Mouse (Mus musculus): ENCODE results near the gene Lypd9. TPM values are rescaled to one million over a fixed set of nuclear protein-coding genes. Genes with fewer than 3 reads are reported as not detected.

Lypd9 gene
- polyA plus RNA-seq, 1 experiment: not detected

GRCm38 (mm10) chr11:58408066-58408465, 44.7 kb downstream of the Lypd9 start:
- H3K4me3 ChIP-seq (ENCODE audit: insufficient read depth, low read length): no peak overlapping the region
- no peak for TF ChIP-seq POLR2A (IDR thresholded peaks at IDR 0.05; ENCODE audit: borderline replicate concordance, low read depth, low read length)
- H3K27ac ChIP-seq (ENCODE audit: insufficient read depth, low read depth, low read length): no peak overlapping the region
- no peaks in the 10 kb centered on the region for H3K4me1 ChIP-seq (ENCODE audit: control insufficient read depth, insufficient read depth, low read length)

GRCm38 (mm10) chr11:58400655-58401054, 52.1 kb downstream of the Lypd9 start:
- Histone ChIP-seq H3K27ac (ENCODE audit: insufficient read depth, low read depth, low read length) (no peak overlapping the region), H3K4me1 (ENCODE audit: control insufficient read depth, insufficient read depth, low read length) (no peaks in the 10 kb centered on the region), H3K4me3 (ENCODE audit: insufficient read depth, low read length) (no peak overlapping the region)
- TF ChIP-seq CTCF (IDR thresholded peaks at IDR 0.05; ENCODE audit: low read depth, low read length) (no peak), POLR2A (IDR thresholded peaks at IDR 0.05; ENCODE audit: borderline replicate concordance, low read depth, low read length) (no peak)

DNA sequence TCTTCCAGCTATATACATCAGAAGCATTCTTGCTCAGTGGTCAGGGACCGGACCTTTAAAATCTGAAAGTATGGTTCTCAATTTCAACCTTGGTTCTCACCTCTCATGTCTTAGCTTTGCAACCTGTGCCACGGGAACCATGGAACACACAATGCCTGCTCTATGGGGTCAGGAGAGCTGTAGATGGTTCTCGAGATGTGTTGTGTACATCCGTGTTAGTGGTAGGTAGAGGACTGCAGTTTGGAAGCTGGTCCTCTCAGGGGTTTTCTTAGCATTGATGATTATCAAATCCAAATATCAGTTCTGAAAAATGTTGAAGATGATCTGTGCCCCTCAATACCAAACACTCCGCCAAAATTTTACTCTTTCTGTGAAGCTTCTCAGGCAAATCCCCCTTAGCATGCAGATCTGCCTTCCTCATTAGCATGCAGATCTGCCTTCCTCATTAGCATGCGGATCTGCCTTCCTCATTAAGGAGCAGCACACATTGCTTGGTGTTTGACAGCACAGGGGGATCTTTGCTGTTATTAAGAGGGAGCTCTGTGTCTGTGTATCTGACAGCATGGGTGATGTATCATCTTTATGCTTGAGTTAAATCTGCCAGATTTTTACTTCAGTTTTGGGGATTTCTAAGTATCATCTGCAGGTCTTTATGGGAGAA, 52.6 kb downstream of the Lypd9 start:
- no peaks in the 10 kb centered on the region for H3K4me1 ChIP-seq (ENCODE audit: control insufficient read depth, insufficient read depth, low read length)
- no peak overlapping the region for H3K4me3 ChIP-seq (ENCODE audit: insufficient read depth, low read length)
- no peak overlapping the region for H3K27ac ChIP-seq (ENCODE audit: insufficient read depth, low read depth, low read length)
- TF ChIP-seq CTCF (IDR thresholded peaks at IDR 0.05; ENCODE audit: low read depth, low read length): no peak
- no peak for TF ChIP-seq POLR2A (IDR thresholded peaks at IDR 0.05; ENCODE audit: borderline replicate concordance, low read depth, low read length)

Other genes with a start within 250 kb of the Lypd9 start
- not detected in 2 replicates for gene 4930438A08Rik, start 178.1 kb downstream of the Lypd9 start, polyA plus RNA-seq (2012; ENCODE audit: insufficient read depth, insufficient read length, missing spikeins)
- 12.1 and 13.5 TPM in 2 replicates for gene Zfp692, start 145.9 kb downstream of the Lypd9 start, polyA plus RNA-seq (2012; ENCODE audit: insufficient read depth, insufficient read length, missing spikeins)
- 14.2 TPM in 2 replicates for gene Zfp672, start 122.6 kb downstream of the Lypd9 start, polyA plus RNA-seq (2012; ENCODE audit: insufficient read depth, insufficient read length, missing spikeins)
- 17.3 and 19.2 TPM in 2 replicates for gene Sh3bp5l, start 122.2 kb downstream of the Lypd9 start, polyA plus RNA-seq (2012; ENCODE audit: insufficient read depth, insufficient read length, missing spikeins)
- not detected in 2 replicates for gene Lypd8, start 73.9 kb downstream of the Lypd9 start, polyA plus RNA-seq (2012; ENCODE audit: insufficient read depth, insufficient read length, missing spikeins)
- gene 1810065E05Rik, start 31.8 kb downstream of the Lypd9 start, polyA plus RNA-seq (2012; ENCODE audit: insufficient read depth, insufficient read length, missing spikeins): not detected in 2 replicates
- gene Gm12253, start 20.4 kb downstream of the Lypd9 start, polyA plus RNA-seq (2012; ENCODE audit: insufficient read depth, insufficient read length, missing spikeins): not detected in 2 replicates
- gene Olfr30, start 9.3 kb upstream of the Lypd9 start, polyA plus RNA-seq (2012; ENCODE audit: insufficient read depth, insufficient read length, missing spikeins): not detected in 2 replicates
- gene Olfr332, start 39.6 kb upstream of the Lypd9 start, polyA plus RNA-seq (2012; ENCODE audit: insufficient read depth, insufficient read length, missing spikeins): not detected in 2 replicates
- not detected in 2 replicates for gene Olfr331, start 49.6 kb upstream of the Lypd9 start, polyA plus RNA-seq (2012; ENCODE audit: insufficient read depth, insufficient read length, missing spikeins)
- not detected in 2 replicates for gene Olfr330, start 81.9 kb upstream of the Lypd9 start, polyA plus RNA-seq (2012; ENCODE audit: insufficient read depth, insufficient read length, missing spikeins)
- gene Olfr329-ps, start 93.5 kb upstream of the Lypd9 start, polyA plus RNA-seq (2012; ENCODE audit: insufficient read depth, insufficient read length, missing spikeins): not detected in 2 replicates
- gene Olfr328, start 102.7 kb upstream of the Lypd9 start, polyA plus RNA-seq (2012; ENCODE audit: insufficient read depth, insufficient read length, missing spikeins): not detected in 2 replicates
- gene Olfr224, start 117.6 kb upstream of the Lypd9 start, polyA plus RNA-seq (2012; ENCODE audit: insufficient read depth, insufficient read length, missing spikeins): not detected in 2 replicates
- not detected in 2 replicates for gene Olfr325, start 124.8 kb upstream of the Lypd9 start, polyA plus RNA-seq (2012; ENCODE audit: insufficient read depth, insufficient read length, missing spikeins)
- not detected in 2 replicates for gene Olfr324, start 142.2 kb upstream of the Lypd9 start, polyA plus RNA-seq (2012; ENCODE audit: insufficient read depth, insufficient read length, missing spikeins)
- not detected in 2 replicates for gene 2210407C18Rik, start 163.2 kb upstream of the Lypd9 start, polyA plus RNA-seq (2012; ENCODE audit: insufficient read depth, insufficient read length, missing spikeins)
- not detected in 2 replicates for gene Olfr323, start 177.6 kb upstream of the Lypd9 start, polyA plus RNA-seq (2012; ENCODE audit: insufficient read depth, insufficient read length, missing spikeins)
- gene Trim58, start 187.5 kb upstream of the Lypd9 start, polyA plus RNA-seq (2012; ENCODE audit: insufficient read depth, insufficient read length, missing spikeins): not detected in 2 replicates
- not detected in 2 replicates for gene Olfr322, start 205.9 kb upstream of the Lypd9 start, polyA plus RNA-seq (2012; ENCODE audit: insufficient read depth, insufficient read length, missing spikeins)
- not detected in 2 replicates for gene Olfr320, start 228.2 kb upstream of the Lypd9 start, polyA plus RNA-seq (2012; ENCODE audit: insufficient read depth, insufficient read length, missing spikeins)
- not detected in 2 replicates for gene Olfr319, start 246.2 kb upstream of the Lypd9 start, polyA plus RNA-seq (2012; ENCODE audit: insufficient read depth, insufficient read length, missing spikeins)

Measured in bone marrow macrophage, adult 2 months (primary cell).